Mouse (Mus musculus) embryonic facial prominence, embryonic 12.5 days (tissue): Measurements from ENCODE around the gene Rasa2. TPM values are rescaled to one million over a fixed set of nuclear protein-coding genes. Genes with fewer than 3 reads are reported as not detected.
A peak's percentile ranks its signal among the peaks of the same experiment; 100 is the strongest.

Source experiments
- ATAC-seq: fragments of 200-750 bp; cut with Nextera tagmentation; 2 replicates; pipeline ENCODE4 v1.8.0; 2017; ENCODE audit not compliant: insufficient number of reproducible peaks, insufficient read depth, low FRiP score, low TSS enrichment
- H3K27ac ChIP-seq: fragments of 300-500 bp; sonication (generic); 2 replicates; pipeline ENCODE4 v1.5.1; 2016; ENCODE audit warnings: mild to moderate bottlenecking
- H3K27me3 ChIP-seq: fragments of 300-500 bp; sonication (generic); 2 replicates; pipeline ENCODE4 v1.6.1; 2016; ENCODE audit warnings: mild to moderate bottlenecking, moderate library complexity
- H3K36me3 ChIP-seq: fragments of 300-500 bp; sonication (generic); 2 replicates; pipeline ENCODE4 v1.6.1; 2016; ENCODE audit warnings: mild to moderate bottlenecking
- H3K4me1 ChIP-seq: fragments of 300-500 bp; sonication (generic); 2 replicates; pipeline ENCODE4 v1.6.1; 2016
- H3K4me2 ChIP-seq: fragments of 300-500 bp; sonication (generic); replicated peaks from 2 replicates; pipeline ENCODE4 v1.6.1; 2016; ENCODE audit warnings: mild to moderate bottlenecking, moderate library complexity
- H3K4me3 ChIP-seq: fragments of 300-500 bp; sonication (generic); 2 replicates; pipeline ENCODE4 v1.5.1; 2016; ENCODE audit warnings: mild to moderate bottlenecking
- H3K9ac ChIP-seq: fragments of 300-500 bp; sonication (generic); 2 replicates; pipeline ENCODE4 v1.6.1; 2016; ENCODE audit warnings: mild to moderate bottlenecking, moderate library complexity
- H3K9me3 ChIP-seq: fragments of 300-500 bp; sonication (generic); 2 replicates; pipeline ENCODE4 v1.6.1; 2016; ENCODE audit warnings: mild to moderate bottlenecking, moderate library complexity
- WGBS: fragments of 180-500 bp; shearing (Covaris S2); methylation state at CpG from one replicate; pipeline ENCODE4 v1.1.7; 2016; 5-methylcytosine and 5-hydroxymethylcytosine counted together
- polyA plus RNA-seq: library from polyadenylated mRNA; unstranded; fragments of >200 nt; fragmentation: Nextera tagmentation; extraction: Ambion mirVana; gene quantifications from 2 replicates; pipeline ENCODE4 v1.2.1, GENCODE M21; 2016

Gene Rasa2
- polyA plus RNA-seq, 1 experiment from 2014 or later, result 23.9 TPM

DNA sequence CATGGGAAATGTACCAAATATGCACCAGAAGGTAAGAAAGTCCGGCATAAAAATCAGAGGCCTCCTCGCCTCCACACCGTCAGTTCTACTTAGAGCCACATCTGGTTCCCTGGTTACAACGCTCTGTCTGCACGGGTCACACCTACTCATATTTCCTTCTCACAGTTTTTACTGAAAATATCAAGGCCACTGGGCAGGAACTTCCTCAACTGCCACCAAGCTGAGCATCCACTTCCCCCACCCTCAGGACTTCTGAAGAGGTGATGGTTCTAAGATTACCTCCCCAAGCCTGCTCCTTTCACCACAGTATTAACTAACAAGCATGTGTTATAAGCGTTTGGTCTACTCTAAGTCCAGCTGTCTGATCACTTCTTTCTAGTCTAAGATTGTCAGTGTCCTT, 53.7 kb downstream of the Rasa2 start:
- Histone ChIP-seq H3K4me2 (no peak overlapping the region), H3K9ac (no peak overlapping the region), H3K27me3 (no peaks in the 10 kb centered on the region), H3K27ac (no peak overlapping the region), H3K4me3 (no peak overlapping the region), H3K36me3 (no peaks in the 10 kb centered on the region), H3K9me3 (no peaks in the 10 kb centered on the region), H3K4me1 (no peaks in the 10 kb centered on the region; the same call in 1 of the 2 replicates)
- 54% methylated on average over 6 of the region's 6 CpGs for WGBS
- 0 out of 2 replicates have a peak, but pooled peaks have one; percentile 41 for ATAC-seq

DNA sequence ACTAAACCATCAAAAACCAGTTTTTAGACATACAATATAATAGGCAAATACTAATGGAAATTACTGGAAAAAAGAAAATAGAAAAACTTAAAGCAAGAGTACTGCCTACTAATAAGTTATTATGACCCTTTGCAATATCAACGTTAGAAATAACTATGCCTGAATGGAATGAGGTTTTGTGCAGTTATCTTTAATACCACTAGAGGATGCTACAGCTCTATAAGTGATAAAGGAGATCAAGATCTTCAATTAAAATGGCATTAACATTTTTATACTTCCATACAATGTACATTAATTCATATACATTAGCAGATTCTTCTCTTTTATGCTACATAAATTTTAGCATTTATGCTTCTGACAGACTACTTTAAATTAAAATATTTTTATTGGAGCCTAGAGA, 58.2 kb downstream of the Rasa2 start:
- Histone ChIP-seq H3K36me3 (peaks cover 19% of the 10 kb centered on the region), H3K4me2 (no peak overlapping the region), H3K27ac (no peak overlapping the region), H3K4me3 (no peak overlapping the region), H3K9me3 (no peaks in the 10 kb centered on the region), H3K27me3 (no peaks in the 10 kb centered on the region), H3K4me1 (no peaks in the 10 kb centered on the region; the same call in 1 of the 2 replicates), H3K9ac (no peak overlapping the region)
- 20% methylated on average over 1 of the region's 1 CpGs for WGBS
- no peak for ATAC-seq

DNA sequence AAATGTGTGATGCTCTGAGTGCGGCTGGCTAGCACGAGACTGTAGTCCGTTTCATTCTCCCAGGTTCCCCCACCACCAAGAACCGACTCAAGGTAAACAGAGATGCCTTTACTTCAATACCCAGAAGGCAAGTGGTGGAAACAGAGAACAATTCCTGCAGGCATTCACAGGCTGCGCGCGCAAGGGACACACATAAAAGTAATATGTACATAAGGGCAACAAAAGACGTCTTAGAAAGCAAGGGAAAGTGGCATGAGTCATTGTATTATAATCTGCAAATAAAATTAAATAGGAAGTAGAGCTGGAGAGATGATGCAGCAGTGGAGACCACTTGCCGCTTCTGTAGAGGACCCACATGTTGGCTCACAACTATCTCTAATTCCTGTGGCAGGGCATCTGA, 58.7 kb downstream of the Rasa2 start:
- ATAC-seq, result no peak
- Histone ChIP-seq H3K9ac (no peak overlapping the region), H3K4me3 (no peak overlapping the region), H3K9me3 (no peaks in the 10 kb centered on the region), H3K27ac (no peak overlapping the region), H3K36me3 (peaks cover 19% of the 10 kb centered on the region), H3K4me1 (no peaks in the 10 kb centered on the region; the same call in 1 of the 2 replicates), H3K4me2 (no peak overlapping the region), H3K27me3 (no peaks in the 10 kb centered on the region)
- WGBS, result 85% methylated on average over 9 of the region's 9 CpGs

GRCm38 (mm10) chr9:96566470-96566996, 64.9 kb downstream of the Rasa2 start:
- Histone ChIP-seq H3K4me1 (no peaks in the 10 kb centered on the region), H3K27ac (no peak overlapping the region), H3K27me3 (no peaks in the 10 kb centered on the region), H3K4me3 (no peak overlapping the region), H3K36me3 (peaks cover 47% of the 10 kb centered on the region), H3K4me2 (no peak overlapping the region), H3K9me3 (no peaks in the 10 kb centered on the region), H3K9ac (no peak overlapping the region)
- ATAC-seq, result no peak
- WGBS, result 82% methylated on average over 8 of the region's 8 CpGs

GRCm38 (mm10) chr9:96563501-96563900, 67.9 kb downstream of the Rasa2 start:
- Histone ChIP-seq H3K36me3 (peaks cover 48% of the 10 kb centered on the region), H3K9me3 (no peaks in the 10 kb centered on the region)

GRCm38 (mm10) chr9:96559148-96559547, 72.3 kb downstream of the Rasa2 start:
- Histone ChIP-seq H3K4me2 (no peak overlapping the region), H3K4me3 (no peak overlapping the region), H3K9ac (no peak overlapping the region), H3K27me3 (no peaks in the 10 kb centered on the region), H3K36me3 (peaks cover 32% of the 10 kb centered on the region), H3K4me1 (no peaks in the 10 kb centered on the region), H3K9me3 (no peaks in the 10 kb centered on the region), H3K27ac (no peak overlapping the region)
- WGBS, result 94% methylated on average over 6 of the region's 6 CpGs
- no peak for ATAC-seq

More at GRCm38 (mm10) chr9:96563501-96563900, 67.9 kb downstream of the Rasa2 start:
- Histone ChIP-seq H3K4me2 (no peak overlapping the region), H3K9ac (no peak overlapping the region), H3K27me3 (no peaks in the 10 kb centered on the region), H3K4me1 (no peaks in the 10 kb centered on the region), H3K27ac (no peak overlapping the region), H3K4me3 (no peak overlapping the region)
- ATAC-seq, result no peak
- 96% methylated on average over 4 of the region's 4 CpGs for WGBS

GRCm38 (mm10) chr9:96558594-96558993, 72.8 kb downstream of the Rasa2 start:
- H3K9ac ChIP-seq, result no peak overlapping the region
- no peaks in the 10 kb centered on the region for H3K9me3 ChIP-seq
- H3K36me3 ChIP-seq, result peaks cover 27% of the 10 kb centered on the region
- 90% methylated on average over 1 of the region's 1 CpGs for WGBS
- no peaks in the 10 kb centered on the region for H3K4me1 ChIP-seq
- no peak for ATAC-seq
- H3K4me2 ChIP-seq, result no peak overlapping the region
- H3K27ac ChIP-seq, result no peak overlapping the region
- no peak overlapping the region for H3K4me3 ChIP-seq
- no peaks in the 10 kb centered on the region for H3K27me3 ChIP-seq

DNA sequence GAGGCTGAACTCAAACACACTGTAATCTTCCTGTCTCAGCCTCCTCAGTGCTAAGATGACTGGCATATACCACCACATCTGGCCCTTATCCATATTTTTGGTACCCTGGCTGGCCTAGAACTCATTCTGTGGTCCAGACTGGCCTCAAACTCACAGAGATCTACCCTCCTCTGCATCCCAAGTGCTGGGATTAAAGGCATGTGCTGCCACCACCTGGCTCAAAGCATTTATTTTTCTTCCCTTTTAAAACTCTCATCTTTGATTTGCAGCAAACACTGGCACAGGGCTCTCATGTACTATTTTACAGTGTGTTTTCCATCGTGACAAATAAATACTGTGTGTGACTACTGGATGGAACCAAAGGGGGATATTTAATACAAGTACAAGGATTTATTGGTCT, 77.3 kb downstream of the Rasa2 start:
- H3K27me3 ChIP-seq, result no peaks in the 10 kb centered on the region
- H3K4me1 ChIP-seq, result no peaks in the 10 kb centered on the region
- 96% methylated on average over 1 of the region's 1 CpGs for WGBS
- no peaks in the 10 kb centered on the region for H3K9me3 ChIP-seq
- no peak overlapping the region for H3K27ac ChIP-seq
- no peak overlapping the region for H3K4me2 ChIP-seq
- ATAC-seq, result no peak
- peaks cover 22% of the 10 kb centered on the region for H3K36me3 ChIP-seq
- H3K4me3 ChIP-seq, result no peak overlapping the region
- H3K9ac ChIP-seq, result no peak overlapping the region

DNA sequence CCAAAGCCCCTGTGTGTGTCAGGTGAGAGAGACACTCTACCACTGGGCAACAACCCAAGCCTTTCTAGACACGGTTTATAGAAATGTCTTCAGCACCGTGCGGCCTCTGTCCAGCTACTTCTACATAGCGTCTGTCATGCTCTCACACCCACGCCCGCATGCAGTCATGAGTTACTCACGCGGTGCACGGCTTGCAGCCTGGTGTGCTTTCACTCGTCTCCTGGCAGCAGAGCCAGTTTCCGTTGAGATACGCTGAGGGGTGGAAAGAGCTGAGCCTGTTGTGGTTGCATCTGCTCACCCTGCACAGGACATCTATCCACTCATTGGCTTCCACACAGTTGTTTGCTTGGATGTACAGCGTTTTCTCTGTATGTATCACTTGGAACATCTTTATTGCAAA, 86.0 kb downstream of the Rasa2 start:
- Histone ChIP-seq H3K9ac (no peak overlapping the region), H3K9me3 (no peaks in the 10 kb centered on the region), H3K36me3 (peaks cover 30% of the 10 kb centered on the region), H3K27ac (no peak overlapping the region), H3K27me3 (no peaks in the 10 kb centered on the region), H3K4me2 (no peak overlapping the region), H3K4me3 (no peak overlapping the region), H3K4me1 (no peaks in the 10 kb centered on the region)
- 93% methylated on average over 13 of the region's 13 CpGs for WGBS
- no peak for ATAC-seq

- Histone ChIP-seq H3K9ac (no peak overlapping the region), H3K4me2 (peak overlapping the region; percentile 28), H3K27me3 (no peaks in the 10 kb centered on the region), H3K9me3 (no peaks in the 10 kb centered on the region), H3K27ac (no peak overlapping the region), H3K4me1 (no peaks in the 10 kb centered on the region), H3K36me3 (peaks cover 27% of the 10 kb centered on the region; the same call in 1 of the 2 replicates), H3K4me3 (no peak overlapping the region; the same call in 1 of the 2 replicates)
- WGBS, result 35% methylated on average over 27 of the region's 27 CpGs
- 0 out of 2 replicates have a peak, but pooled peaks have one; percentile 56 for ATAC-seq
These were observed 87.5 kb downstream of the Rasa2 start for GRCm38 (mm10) chr9:96543643-96544640.

- 64% methylated on average over 10 of the region's 10 CpGs for WGBS
- no peak overlapping the region for H3K9ac ChIP-seq
- no peaks in the 10 kb centered on the region for H3K27me3 ChIP-seq
- peaks cover 10% of the 10 kb centered on the region for H3K4me1 ChIP-seq
- no peak for ATAC-seq
- no peak overlapping the region for H3K4me2 ChIP-seq
- no peaks in the 10 kb centered on the region for H3K9me3 ChIP-seq
- no peak overlapping the region for H3K27ac ChIP-seq
- 0 out of 2 replicates have a peak, but pooled peaks cover 9% of the 10 kb centered on the region for H3K36me3 ChIP-seq
- H3K4me3 ChIP-seq, result no peak overlapping the region
These were observed 92.5 kb downstream of the Rasa2 start for GRCm38 (mm10) chr9:96538916-96539315.

DNA sequence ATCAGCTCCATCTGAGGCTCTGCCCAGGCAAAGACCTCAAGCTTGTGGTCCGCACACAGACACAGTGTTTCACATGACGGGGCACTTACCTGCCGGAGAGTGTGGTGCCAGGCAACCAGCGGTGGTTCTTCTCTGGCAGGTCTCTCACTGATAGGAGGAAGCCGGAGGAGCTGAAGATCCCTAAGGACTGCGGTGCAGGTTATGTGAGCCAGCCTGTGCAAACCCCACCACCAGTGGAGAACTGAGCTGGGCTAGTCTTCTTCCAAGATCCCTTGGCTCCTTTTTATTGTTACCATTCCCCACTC, 93.8 kb downstream of the Rasa2 start:
- H3K9ac ChIP-seq, result no peak overlapping the region; the same call in 1 of the 2 replicates
- no peak overlapping the region for H3K27ac ChIP-seq
- H3K9me3 ChIP-seq, result no peaks in the 10 kb centered on the region
- H3K27me3 ChIP-seq, result no peaks in the 10 kb centered on the region
- WGBS, result 87% methylated on average over 6 of the region's 6 CpGs
- 0 out of 2 replicates have a peak, but pooled peaks cover 2% of the 10 kb centered on the region for H3K36me3 ChIP-seq
- peaks cover 10% of the 10 kb centered on the region for H3K4me1 ChIP-seq
- no peak overlapping the region for H3K4me3 ChIP-seq
- peak overlapping the region; percentile 55 for H3K4me2 ChIP-seq
- ATAC-seq, result 0 out of 2 replicates have a peak, but pooled peaks have one; percentile 13
